Mouse (Mus musculus): ENCODE measurements around the gene Pigg. TPM values are rescaled to one million over a fixed set of nuclear protein-coding genes. Genes with fewer than 3 reads are reported as not detected.

The Pigg gene
- polyA plus RNA-seq, 2 experiments: 1.1 to 2.6 TPM

DNA sequence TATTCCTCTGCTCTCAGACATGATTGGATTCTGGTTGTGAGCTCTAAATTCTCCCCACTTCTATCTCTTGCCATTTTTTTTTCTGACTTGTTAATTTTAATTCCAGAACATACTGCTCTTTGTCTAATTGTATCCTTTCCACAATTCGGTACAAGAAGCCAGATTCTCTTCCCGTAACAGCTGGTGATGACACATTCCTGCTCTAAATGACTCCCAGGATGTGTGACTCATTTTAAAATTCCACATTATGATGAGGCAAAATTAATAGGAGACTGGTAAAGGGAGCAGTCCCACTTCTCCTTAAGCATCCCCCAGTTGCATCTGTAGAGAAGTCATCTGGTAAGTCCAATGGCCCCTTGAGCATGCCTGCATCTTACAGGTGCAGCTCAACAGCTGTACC, 73.2 kb downstream of the Pigg start:
- WGBS (ENCODE audit: insufficient replicate concordance): 68% methylated on average over 2 of the region's 2 CpGs
- TF ChIP-seq EP300 (IDR thresholded peaks at IDR 0.05; ENCODE audit: low read depth): no peak
- no peak for TF ChIP-seq CTCF (IDR thresholded peaks at IDR 0.05; ENCODE audit: low read depth)
- ATAC-seq (ENCODE audit: insufficient read depth): no peak

DNA sequence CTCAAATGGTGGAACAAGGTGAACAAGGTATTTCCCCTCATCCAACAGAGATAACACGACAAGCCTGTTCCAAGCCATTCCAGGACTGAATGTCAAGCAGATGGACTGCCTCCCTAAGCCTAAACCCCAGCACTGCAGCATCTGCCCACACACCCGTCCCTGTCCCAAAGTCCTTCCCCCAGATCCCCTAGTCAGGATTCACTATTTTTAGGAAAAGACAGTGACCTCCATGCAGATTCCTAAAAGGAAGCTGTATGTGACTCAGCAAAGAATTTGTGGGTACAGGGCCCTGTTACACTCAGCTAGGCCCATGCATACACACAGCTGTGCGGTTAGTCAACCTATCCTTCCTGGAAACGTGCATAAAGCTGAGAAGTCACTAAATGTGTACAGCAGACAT, 74.0 kb downstream of the Pigg start:
- no peaks in the 10 kb centered on the region for H3K27me3 ChIP-seq (ENCODE audit: control insufficient read depth, insufficient read depth, low read length)
- 47% methylated on average over 4 of the region's 4 CpGs for WGBS (ENCODE audit: insufficient replicate concordance)
- H3K27ac ChIP-seq: no peak overlapping the region
- no peak overlapping the region for H3K4me2 ChIP-seq (ENCODE audit: low read depth)
- ATAC-seq (ENCODE audit: insufficient read depth) (no peak), DNase-seq (ENCODE audit: low read depth in 3 of 3, low spot score in 3 of 3) (no peak)
- no peaks in the 10 kb centered on the region for H3K36me3 ChIP-seq (replicated peaks; ENCODE audit: control insufficient read depth, insufficient read depth, low read depth)
- no peak overlapping the region for H3K9ac ChIP-seq (replicated peaks)
- H3K4me1 ChIP-seq (replicated peaks; ENCODE audit: control insufficient read depth in 2 of 2, insufficient read depth in 2 of 2, low read length in 1 of 2): no peaks in the 10 kb centered on the region
- H3K4me3 ChIP-seq (ENCODE audit: insufficient read depth in 1 of 2, low read depth in 2 of 2, low read length in 2 of 2): no peak overlapping the region
- H3K9me3 ChIP-seq (ENCODE audit: control insufficient read depth, low read length): no peaks in the 10 kb centered on the region
- TF ChIP-seq EP300 (IDR thresholded peaks at IDR 0.05; ENCODE audit: low read depth): no peak
- TF ChIP-seq CTCF (IDR thresholded peaks at IDR 0.05; ENCODE audit: low read depth): no peak

More for the DNA sequence above, 73.2 kb downstream of the Pigg start:
- Histone ChIP-seq H3K4me3 (ENCODE audit: insufficient read depth in 1 of 2, low read depth in 2 of 2, low read length in 2 of 2) (no peak overlapping the region), H3K4me2 (ENCODE audit: low read depth) (no peak overlapping the region), H3K27ac (no peak overlapping the region), H3K27me3 (ENCODE audit: control insufficient read depth, insufficient read depth, low read length) (no peaks in the 10 kb centered on the region), H3K9ac (replicated peaks) (no peak overlapping the region), H3K4me1 (replicated peaks; ENCODE audit: control insufficient read depth in 2 of 2, insufficient read depth in 2 of 2, low read length in 1 of 2) (no peaks in the 10 kb centered on the region), H3K36me3 (replicated peaks; ENCODE audit: control insufficient read depth, insufficient read depth, low read depth) (no peaks in the 10 kb centered on the region), H3K9me3 (ENCODE audit: control insufficient read depth, low read length) (no peaks in the 10 kb centered on the region)
- no peak for DNase-seq (ENCODE audit: low read depth in 3 of 3, low spot score in 3 of 3)

DNA sequence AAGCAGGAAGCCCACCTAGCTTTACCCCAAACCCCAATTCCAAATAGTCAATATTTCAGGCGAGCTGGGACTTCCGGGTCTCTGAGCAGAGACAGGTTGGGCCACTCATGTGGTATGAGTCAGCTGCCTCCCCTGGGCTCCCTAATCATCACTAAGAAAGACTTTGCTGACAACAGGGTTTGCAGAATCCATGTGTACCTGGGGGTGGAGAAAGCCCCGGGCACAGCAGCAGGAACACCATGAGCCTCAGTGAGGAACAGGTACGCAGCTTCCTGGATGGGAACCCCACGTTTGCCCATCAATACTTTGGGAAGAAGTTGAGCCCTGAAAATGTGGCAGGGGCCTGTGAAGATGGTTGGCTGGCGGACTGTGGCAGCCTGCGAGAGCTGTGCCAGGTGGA, 75.8 kb downstream of the Pigg start, which contains the start of gene Pde6b:
Gene Pde6b (plus strand): TSS at position 191 of the 400 bp plus-strand sequence.
- H3K9ac ChIP-seq (replicated peaks): no peak within 1 kb of the TSS
- no peak within 1 kb of the TSS for H3K27ac ChIP-seq
- no peak within 1 kb of the TSS for H3K4me3 ChIP-seq (ENCODE audit: insufficient read depth in 1 of 2, low read depth in 2 of 2, low read length in 2 of 2)
- DNase-seq (ENCODE audit: low read depth in 3 of 3, low spot score in 3 of 3) (no peak), ATAC-seq (ENCODE audit: insufficient read depth) (no peak)
- no peaks in the 10 kb centered on the region for H3K27me3 ChIP-seq (ENCODE audit: control insufficient read depth, insufficient read depth, low read length)
- H3K4me2 ChIP-seq (ENCODE audit: low read depth): no peak within 1 kb of the TSS
- H3K36me3 ChIP-seq (replicated peaks; ENCODE audit: control insufficient read depth, insufficient read depth, low read depth): no peaks in the 10 kb centered on the region
- no peaks in the 10 kb centered on the region for H3K9me3 ChIP-seq (ENCODE audit: control insufficient read depth, low read length)
- no peaks in the 10 kb centered on the region for H3K4me1 ChIP-seq (replicated peaks; ENCODE audit: control insufficient read depth in 2 of 2, insufficient read depth in 2 of 2, low read length in 1 of 2)
- WGBS (ENCODE audit: insufficient replicate concordance): 62% methylated on average over 7 of the region's 7 CpGs
- no peak for TF ChIP-seq EP300 (IDR thresholded peaks at IDR 0.05; ENCODE audit: low read depth)
- TF ChIP-seq CTCF (IDR thresholded peaks at IDR 0.05; ENCODE audit: low read depth): no peak

DNA sequence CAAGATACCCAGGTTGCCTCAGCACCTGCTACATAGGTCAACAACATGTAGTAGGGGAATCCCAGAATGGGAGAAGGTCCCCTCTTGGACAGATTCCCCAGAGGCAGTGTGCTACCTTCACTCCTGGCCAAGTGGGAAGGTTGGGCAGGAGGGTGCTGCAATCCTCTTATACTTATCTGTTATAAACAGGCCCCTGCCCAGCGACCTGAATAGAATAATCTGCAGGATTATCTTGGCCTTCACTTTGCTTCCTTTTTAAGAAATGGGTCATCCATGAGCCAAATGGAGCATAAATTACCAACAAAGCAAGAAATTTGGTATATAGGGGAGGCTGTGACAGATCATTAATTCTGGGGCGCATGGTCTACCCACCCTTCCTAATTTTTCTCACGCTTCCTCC, 77.3 kb downstream of the Pigg start:
- no peak overlapping the region for H3K9ac ChIP-seq (replicated peaks)
- no peak for DNase-seq (ENCODE audit: low read depth in 3 of 3, low spot score in 3 of 3)
- H3K9me3 ChIP-seq (ENCODE audit: control insufficient read depth, low read length): no peaks in the 10 kb centered on the region
- no peak for ATAC-seq (ENCODE audit: insufficient read depth)
- H3K27me3 ChIP-seq (ENCODE audit: control insufficient read depth, insufficient read depth, low read length): no peaks in the 10 kb centered on the region
- H3K27ac ChIP-seq: no peak overlapping the region
- TF ChIP-seq CTCF (IDR thresholded peaks at IDR 0.05; ENCODE audit: low read depth) (no peak), EP300 (IDR thresholded peaks at IDR 0.05; ENCODE audit: low read depth) (no peak)
- 49% methylated on average over 3 of the region's 3 CpGs for WGBS (ENCODE audit: insufficient replicate concordance)
- H3K4me2 ChIP-seq (ENCODE audit: low read depth): no peak overlapping the region
- H3K4me3 ChIP-seq (ENCODE audit: insufficient read depth in 1 of 2, low read depth in 2 of 2, low read length in 2 of 2): no peak overlapping the region
- H3K4me1 ChIP-seq (replicated peaks; ENCODE audit: control insufficient read depth in 2 of 2, insufficient read depth in 2 of 2, low read length in 1 of 2): no peaks in the 10 kb centered on the region
- H3K36me3 ChIP-seq (replicated peaks; ENCODE audit: control insufficient read depth, insufficient read depth, low read depth): no peaks in the 10 kb centered on the region

Other genes with a start within 250 kb of the Pigg start
- 7.4 and 14.6 TPM in 2 replicates for gene Mtf2, start 246.9 kb upstream of the Pigg start, polyA plus RNA-seq (2012; rRNA removed)
- 32.2 and 38.6 TPM in 2 replicates for gene Mtf2, start 246.9 kb upstream of the Pigg start, polyA plus RNA-seq (2014; fragmentation: Nextera tagmentation; extraction: Ambion mirVana)
- gene Tmed5, start 180.0 kb upstream of the Pigg start, polyA plus RNA-seq (2012; rRNA removed): 3.6 and 8.3 TPM in 2 replicates
- gene Tmed5, start 180.0 kb upstream of the Pigg start, polyA plus RNA-seq (2014; fragmentation: Nextera tagmentation; extraction: Ambion mirVana): 13.7 and 15.8 TPM in 2 replicates
- gene Ccdc18, start 179.7 kb upstream of the Pigg start, polyA plus RNA-seq (2012; rRNA removed): 0.44 and 1.3 TPM in 2 replicates
- 4.8 and 4.9 TPM in 2 replicates for gene Ccdc18, start 179.7 kb upstream of the Pigg start, polyA plus RNA-seq (2014; fragmentation: Nextera tagmentation; extraction: Ambion mirVana)
- gene Dr1, start 43.7 kb upstream of the Pigg start, polyA plus RNA-seq (2012; rRNA removed): 13.6 and 17.3 TPM in 2 replicates
- 25.3 and 28.1 TPM in 2 replicates for gene Dr1, start 43.7 kb upstream of the Pigg start, polyA plus RNA-seq (2014; fragmentation: Nextera tagmentation; extraction: Ambion mirVana)
- gene Gm42517, start 55.3 kb downstream of the Pigg start, polyA plus RNA-seq (2012; rRNA removed): 0.19 and 0.20 TPM in 2 replicates
- gene Gm42517, start 55.3 kb downstream of the Pigg start, polyA plus RNA-seq (2014; fragmentation: Nextera tagmentation; extraction: Ambion mirVana): 0.10 TPM in 1 of 2 replicates, not detected in the other
- gene Pde6b, start 75.8 kb downstream of the Pigg start, polyA plus RNA-seq (2012; rRNA removed): not detected in 2 replicates
- 0.09 TPM in 1 of 2 replicates, not detected in the other for gene Pde6b, start 75.8 kb downstream of the Pigg start, polyA plus RNA-seq (2014; fragmentation: Nextera tagmentation; extraction: Ambion mirVana)
- gene Atp5k, start 121.8 kb downstream of the Pigg start, polyA plus RNA-seq (2012; rRNA removed): 76.5 and 99.9 TPM in 2 replicates
- gene Atp5k, start 121.8 kb downstream of the Pigg start, polyA plus RNA-seq (2014; fragmentation: Nextera tagmentation; extraction: Ambion mirVana): 274 and 285 TPM in 2 replicates
- 0.32 and 0.36 TPM in 2 replicates for gene Mfsd7a, start 136.3 kb downstream of the Pigg start, polyA plus RNA-seq (2012; rRNA removed)
- gene Mfsd7a, start 136.3 kb downstream of the Pigg start, polyA plus RNA-seq (2014; fragmentation: Nextera tagmentation; extraction: Ambion mirVana): 0.08 and 0.09 TPM in 2 replicates
- gene Pcgf3, start 148.6 kb downstream of the Pigg start, polyA plus RNA-seq (2012; rRNA removed): 3.8 and 4.9 TPM in 2 replicates
- gene Pcgf3, start 148.6 kb downstream of the Pigg start, polyA plus RNA-seq (2014; fragmentation: Nextera tagmentation; extraction: Ambion mirVana): 4.5 and 5.4 TPM in 2 replicates
- gene Cplx1, start 237.4 kb downstream of the Pigg start, polyA plus RNA-seq (2012; rRNA removed): 0.23 TPM in 1 of 2 replicates, not detected in the other
- gene Cplx1, start 237.4 kb downstream of the Pigg start, polyA plus RNA-seq (2014; fragmentation: Nextera tagmentation; extraction: Ambion mirVana): not detected in 2 replicates